Mouse (Mus musculus) ovary, postnatal 10 days (tissue): ENCODE results near the gene Cuedc1.

Experiments used
- DNase-seq: peaks from one replicate; pipeline ENCODE4 v3.0.0; 2022; ENCODE audit warnings: low spot score

The Cuedc1 gene

DNA sequence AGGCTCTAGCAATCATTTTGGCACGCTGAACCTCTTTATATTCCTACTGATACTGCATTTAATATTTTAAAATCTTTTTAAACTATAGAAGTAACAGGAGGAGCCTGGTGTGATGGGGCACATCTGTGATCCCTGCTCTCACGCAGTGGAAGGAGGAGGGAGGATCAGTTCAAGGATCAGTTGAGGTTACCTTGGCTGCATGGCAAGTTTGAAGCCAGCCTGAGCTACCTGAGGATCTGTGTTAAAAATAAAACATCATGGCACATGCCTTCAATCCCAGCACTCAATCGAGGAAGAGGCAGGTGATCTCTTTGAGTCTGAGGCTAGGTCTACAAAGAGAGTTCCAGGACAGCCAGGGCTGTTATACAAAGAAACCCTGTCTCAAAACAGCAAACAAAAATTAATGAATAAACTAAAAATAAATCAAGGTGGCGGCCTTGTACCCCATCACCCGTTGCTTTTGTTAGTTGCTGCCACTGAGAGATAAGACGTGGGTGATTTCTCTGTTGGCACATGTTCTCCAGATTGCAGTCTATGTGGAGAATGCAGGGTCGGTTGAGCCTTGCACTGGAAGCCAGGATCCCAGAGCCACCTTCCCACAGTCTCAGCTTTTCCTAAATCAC lies 50.3 kb downstream of the Cuedc1 start:
- DNase-seq: no peak

DNA sequence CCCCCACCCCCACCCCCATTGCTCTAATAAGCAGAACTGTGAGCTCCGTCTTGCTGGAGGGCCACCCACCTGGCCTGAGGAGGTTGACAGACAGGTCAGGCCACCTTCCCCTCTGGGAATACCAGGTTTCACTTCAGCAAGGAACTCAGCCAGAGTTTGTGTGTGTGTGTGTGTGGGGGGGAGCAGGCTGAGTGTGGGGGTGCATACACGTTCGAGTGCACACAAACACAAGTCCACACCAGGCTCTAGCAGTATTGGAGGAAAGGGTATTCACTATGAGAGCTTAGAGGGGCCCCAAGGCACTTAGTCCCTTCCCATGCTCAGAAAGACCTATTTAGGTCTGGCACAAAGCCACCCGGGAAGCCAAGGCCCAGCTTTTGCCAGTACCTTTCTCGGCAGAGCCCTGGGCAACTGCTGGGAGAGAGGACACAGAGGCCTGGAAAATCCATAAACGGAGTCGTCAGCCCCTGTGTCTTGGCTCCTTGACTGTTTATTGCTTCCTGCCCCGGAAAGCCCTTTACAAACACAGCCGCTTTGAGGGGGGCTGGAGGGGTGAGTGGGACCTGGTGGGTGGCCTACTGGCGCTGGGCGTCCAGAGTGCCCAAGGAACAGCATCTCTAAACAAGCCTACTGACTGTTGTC lies 50.9 kb downstream of the Cuedc1 start:
- no peak for DNase-seq

DNA sequence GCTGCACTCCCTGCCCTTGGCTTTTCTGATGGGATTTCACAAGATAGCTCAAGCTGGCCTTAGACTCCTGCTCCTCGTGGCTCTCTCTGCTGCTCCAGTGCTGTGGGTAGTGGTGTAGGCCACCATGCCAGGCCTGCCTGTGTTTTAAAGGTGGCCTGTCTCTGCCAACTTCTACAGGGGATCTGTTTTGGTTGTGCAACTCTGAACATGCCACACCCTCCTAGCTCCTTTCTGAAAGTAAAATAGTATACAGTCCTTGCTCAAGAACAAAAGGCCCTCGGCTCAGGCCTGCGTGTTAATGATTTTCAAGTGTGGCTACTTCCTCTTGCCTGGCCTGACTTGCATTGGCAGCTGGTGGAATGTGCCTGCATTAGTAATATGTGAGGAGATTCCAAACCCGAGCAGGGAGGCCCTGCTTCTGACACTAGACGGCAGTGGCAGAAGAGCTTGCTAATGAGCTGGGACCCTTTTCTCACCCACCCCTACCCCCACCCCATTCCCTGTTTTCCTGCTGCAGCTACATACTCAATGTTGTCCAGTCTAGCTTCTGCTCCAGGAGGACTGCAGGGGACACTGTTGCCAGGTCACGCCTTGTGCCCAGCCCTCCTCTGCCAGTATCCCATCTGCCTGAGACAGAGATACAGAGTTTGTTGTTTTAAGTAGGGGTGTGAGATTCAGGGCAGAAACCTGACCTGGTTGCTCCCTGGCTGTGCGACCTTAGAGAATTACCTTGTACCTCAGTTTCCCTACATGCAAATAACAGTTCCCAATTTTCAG lies 53.7 kb downstream of the Cuedc1 start:
- no peak for DNase-seq

DNA sequence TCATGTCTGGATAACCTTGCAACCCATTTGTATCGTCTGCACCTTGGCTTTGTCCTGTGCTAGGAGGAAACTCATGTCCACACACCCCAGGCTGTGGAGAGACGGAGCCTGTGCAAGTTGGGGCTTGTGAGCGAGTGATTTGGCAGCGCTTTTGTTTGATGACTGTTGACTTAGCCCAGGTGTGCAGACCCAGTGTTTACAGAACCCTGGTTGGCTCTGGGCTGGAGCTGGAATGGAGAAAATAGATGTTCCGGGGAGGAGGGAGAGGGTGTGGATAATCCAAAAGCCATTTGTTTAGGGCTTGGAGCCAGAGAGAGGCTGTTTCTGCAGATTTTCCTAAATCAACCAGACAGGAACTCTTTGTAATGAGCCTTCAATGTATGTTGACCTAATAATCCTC lies 56.0 kb downstream of the Cuedc1 start:
- DNase-seq: no peak

DNA sequence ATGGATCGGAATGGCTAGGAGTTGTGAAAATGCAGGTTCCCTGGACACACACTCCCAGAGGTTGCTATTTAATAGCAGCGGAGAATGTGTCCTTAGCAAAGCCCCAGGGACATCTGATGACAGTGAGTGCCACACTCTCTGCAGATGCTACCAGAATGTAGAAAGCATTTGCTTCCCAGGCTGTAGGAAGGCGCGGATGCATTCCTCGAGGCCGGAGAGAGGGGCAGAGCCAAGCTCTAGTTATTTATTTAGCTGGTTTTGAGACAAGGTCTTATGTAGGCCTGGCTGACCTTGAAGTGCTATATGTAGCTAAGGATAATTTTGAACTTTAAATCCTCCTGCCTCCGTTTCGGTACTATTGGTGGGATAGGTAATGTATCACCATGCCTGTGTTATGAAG lies 56.6 kb downstream of the Cuedc1 start:
- DNase-seq: no peak

DNA sequence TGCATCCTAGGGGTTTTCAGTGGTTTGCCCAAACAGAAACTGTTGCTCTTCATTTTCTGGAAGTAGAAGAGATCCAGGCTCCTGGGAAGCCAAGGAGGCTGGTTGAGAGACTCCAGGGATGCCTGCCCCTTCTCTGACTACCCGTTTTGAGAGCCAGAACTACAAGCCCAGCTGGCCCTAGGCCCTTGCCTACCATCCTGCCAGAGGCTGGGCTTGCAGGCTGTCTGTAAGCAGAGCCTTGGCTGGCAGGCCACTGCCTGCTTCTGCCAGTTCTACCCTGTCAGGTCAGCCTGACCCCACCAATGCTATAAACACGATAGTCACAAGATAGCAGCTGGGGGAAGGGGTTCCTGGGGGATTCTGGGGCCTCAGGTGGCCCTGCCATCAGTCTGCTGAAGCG lies 57.6 kb downstream of the Cuedc1 start:
- no peak for DNase-seq

DNA sequence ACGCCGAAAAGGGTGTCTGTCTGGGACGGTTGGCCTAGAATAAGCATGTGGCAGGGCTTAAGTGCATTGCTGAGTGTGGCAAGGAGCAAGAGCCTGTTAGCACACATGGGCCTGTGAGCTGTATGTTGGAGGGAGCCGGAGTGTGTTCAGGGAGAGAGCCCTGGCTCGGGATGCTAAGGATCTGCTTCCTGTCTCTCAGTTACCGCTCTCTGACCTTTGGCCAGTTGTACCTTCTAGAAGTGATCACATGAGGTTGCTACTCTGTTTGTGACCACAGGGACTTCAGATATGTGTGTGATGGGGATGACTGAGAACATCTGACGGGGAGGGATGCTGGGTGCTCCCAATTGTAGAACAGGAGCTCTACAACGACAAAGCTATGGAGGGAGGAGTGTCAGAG lies 58.1 kb downstream of the Cuedc1 start:
- no peak for DNase-seq

DNA sequence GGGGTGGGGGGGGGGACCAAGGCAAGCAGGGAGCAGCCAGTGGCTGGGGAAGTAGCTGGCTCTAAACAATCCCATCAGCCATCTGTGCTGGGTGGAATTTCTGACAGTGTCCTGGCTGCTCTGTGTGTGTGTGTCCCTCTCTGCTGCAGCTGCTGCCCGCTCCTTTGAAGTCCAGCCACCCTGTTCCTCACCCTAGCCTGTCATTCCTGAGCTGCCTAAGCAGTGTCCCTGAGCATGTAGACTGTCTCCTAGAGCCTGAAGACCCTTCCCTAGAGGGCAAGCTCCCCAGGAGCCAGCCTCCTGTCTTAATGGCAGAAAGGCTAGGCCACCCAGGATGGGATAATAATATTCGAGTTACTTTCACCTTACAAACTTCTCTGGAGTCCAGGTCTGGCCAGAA lies 58.5 kb downstream of the Cuedc1 start:
- no peak for DNase-seq

DNA sequence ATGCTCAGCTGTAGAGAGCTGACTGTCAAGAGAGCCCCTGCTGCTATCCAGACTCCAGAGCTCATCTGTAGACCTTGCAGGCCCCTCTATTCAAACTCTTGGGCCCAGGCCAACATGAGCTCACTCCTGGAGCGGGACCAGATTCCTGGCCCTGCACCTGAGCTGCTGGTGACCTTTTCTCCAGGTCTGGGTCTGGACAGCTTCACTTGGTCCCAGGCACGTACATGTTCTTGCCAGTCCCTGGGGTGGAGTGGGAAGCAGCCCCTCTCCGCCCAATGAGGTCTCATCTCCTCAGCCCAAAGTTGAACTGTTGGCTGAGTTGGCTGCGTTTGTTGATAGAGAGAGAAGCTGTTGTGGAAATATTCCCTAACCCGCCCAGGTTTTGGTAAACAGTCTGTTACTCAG lies 61.0 kb downstream of the Cuedc1 start:
- DNase-seq: no peak

DNA sequence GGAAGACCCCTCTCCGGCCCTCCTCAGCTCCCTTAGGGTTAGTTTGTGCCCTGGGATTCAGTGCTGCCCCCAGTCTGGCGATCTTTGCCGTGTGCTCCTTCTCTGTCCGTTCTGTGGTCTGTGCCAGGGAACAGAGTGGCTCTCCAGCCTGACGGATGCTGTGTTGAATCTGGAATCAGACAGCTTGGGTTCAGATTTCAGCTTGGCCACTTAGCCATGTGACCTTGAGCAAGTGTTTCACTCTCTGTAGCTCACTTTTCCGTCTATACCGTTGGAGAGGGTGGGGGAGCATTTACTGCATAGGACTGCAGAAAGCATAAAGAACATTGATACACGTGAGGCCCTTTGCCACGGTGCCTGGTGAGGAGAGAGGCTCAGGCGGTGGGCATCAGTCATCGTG lies 61.5 kb downstream of the Cuedc1 start:
- no peak for DNase-seq

DNA sequence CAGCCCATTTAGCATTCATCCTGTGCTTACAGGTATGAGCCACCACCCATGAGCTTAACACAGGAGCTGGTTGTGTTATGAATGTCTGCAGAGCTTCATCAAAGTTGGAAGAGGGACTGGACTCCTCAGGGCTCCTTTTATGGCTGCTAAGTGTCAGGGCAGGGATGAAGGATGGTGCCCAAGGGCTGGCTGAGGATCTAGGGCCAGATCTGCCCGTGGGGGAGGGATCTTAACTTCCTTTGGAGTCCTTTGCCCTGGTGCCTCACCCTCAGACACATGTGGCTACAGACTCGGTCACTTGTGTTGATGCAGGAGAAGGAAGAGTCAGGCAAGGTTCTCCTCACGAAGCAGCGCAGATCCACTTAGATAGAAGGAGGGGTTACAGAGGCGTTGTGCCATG lies 62.5 kb downstream of the Cuedc1 start:
- no peak for DNase-seq

DNA sequence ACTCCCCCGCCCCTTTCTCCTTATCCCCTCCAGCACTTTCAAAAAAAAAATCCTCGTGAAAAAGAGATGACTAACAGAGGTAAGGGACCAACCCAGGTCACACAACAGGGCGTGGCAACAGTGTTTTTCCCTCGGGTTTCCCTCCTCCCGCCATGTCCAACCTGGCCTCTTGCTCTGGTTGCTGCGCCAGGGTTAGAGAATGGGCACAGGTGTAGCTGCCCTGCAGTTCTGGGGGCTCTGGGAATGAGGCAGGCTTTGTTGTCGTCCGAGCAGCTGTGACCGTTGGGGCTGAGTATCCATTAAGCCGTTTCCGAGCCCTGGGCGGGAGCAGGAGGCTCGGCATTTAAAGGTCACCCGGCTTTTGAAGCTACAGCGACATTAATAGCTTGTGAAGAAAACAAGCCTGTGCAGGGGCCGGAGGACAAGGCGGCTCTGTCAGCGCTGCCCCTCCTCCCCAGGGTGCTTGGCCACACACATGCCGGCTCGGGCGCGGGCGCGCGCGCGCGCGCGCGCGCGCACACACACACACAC lies 63.3 kb downstream of the Cuedc1 start:
- DNase-seq: no peak

DNA sequence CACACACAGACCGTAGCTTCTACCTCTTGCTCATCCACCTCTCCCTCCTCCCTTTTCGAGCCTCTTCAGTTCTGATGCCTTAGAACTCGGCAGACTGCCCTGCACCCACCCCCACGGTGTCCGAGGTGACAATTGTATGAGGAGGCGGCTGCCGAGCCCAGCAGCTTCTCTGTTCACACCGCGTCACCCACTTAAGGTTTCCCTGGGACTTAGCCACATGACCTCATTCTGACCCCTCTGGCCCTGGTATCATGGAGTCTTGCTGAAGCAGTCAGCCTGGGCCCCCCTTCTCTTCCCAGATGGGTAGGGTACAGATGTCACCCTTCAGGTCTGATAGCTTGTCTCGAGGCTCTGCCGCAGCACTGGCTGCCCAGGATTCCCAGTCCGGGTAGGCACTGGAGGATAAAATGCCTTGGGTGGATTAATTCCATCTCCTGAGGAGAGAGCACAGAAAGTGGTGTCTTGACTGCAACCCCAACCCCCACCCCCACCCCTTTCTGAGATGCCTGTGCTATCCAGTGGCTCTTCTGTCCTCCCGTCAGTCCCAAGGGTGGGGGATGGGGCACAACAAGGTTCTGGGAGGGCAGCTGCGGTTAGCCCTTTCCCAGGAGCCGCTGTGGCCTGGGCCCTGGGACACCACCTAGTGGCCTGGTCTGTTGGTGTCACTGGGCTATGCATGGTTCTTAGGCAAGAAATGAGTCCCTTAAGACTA lies 63.9 kb downstream of the Cuedc1 start:
- DNase-seq: peak; percentile 72

DNA sequence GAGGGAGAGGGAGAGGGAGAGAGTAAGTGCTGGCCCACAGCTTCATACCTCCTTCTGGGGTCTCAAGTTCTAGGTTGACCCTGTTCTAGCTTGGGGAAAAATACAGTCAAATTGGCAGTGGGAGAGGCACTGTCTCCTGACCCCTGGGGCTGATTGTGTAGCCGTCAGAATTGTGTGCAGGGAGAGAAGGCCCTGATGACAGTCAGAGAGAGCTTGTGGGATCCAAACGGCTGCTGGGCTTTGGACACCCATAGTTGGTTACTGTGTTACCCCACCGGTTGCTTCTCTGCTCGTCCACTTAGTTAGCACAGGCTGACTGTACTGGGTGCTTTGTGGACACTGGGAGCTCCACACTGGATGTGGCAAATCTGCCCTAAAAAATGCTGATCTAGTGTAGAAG lies 64.9 kb downstream of the Cuedc1 start:
- no peak for DNase-seq

DNA sequence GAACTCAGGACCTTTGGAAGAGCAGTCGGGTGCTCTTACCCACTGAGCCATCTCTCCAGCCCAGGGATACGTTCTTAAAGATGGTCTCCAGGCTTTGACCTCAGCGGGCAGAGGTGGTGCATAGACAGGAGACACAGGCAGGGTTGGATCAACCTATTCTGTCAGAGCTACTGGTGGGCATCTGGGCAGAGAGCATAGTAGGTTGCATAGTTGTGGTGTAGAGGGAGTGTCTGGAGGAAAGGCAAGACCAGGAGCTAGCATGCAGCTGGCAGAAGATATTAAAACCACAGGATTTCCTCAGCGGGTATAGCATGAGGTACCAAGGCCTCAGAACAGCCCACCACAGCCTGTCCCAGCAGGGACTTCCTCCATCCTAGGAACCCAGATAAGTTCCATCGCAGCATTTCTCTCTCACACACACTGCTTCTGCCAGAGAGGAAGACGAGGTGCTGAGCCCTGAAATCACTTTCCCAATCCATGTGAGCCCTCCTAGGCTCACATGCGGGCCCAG lies 66.4 kb downstream of the Cuedc1 start:
- DNase-seq: no peak

DNA sequence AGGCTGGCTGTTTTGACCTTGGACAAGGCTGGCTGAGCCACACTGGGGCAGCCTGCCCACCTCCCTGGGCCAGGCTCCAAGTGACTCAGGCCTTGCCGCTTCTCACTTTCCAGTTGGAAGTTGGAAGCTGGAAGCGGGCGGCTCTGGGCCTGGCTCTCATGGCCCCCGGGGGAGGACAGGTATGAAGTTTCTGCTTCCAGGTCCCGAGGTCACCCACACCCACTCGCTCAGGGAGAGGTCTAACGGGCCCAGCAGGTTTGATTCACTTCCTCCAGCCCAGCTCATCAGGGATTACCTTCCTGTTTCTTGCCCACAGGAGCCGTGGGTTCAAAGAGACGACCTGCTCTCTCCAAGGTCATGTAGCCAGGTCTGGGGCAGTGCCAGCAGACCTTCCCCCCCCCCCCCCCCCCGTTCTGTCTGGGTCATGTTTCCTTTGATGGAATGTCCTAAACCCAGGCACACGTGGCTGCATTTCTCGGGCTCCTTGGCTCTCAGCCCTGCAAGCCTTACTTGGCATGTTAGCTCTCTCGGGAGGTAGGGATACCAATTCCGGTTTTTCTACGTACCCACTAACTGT lies 67.0 kb downstream of the Cuedc1 start:
- no peak for DNase-seq

DNA sequence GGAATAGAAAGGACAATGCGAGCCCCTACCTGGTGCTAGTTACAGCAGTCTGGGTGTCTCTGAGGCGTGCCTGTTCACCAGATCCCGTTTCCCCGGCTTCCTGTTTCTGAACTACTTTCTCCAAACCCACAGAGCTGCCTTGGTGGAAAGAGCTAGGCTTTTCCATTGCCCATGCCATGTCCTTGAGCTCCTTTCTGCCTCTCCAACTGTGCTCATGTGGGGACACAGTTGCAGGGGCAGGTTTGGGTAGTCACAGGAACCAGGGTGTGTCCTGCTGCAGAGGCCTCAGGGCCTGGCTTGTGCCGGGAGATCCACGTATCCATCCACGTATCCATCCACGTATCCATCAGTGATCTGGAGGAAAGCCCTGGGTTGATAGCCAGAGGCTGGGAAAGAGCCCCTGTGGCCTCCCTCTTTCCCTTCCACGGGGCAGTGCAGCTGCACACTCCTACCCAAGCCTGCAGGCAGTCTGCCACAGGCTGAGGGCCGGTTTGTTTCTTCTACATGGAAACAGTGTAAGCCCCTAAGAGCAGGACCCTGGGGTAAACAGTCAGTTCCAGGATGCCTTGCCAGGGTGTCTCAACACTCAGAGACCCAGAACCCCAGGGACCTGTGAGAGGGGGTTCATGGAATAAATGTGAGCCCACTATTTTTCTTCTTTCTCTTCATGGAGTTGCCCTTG lies 68.0 kb downstream of the Cuedc1 start:
- DNase-seq: no peak

DNA sequence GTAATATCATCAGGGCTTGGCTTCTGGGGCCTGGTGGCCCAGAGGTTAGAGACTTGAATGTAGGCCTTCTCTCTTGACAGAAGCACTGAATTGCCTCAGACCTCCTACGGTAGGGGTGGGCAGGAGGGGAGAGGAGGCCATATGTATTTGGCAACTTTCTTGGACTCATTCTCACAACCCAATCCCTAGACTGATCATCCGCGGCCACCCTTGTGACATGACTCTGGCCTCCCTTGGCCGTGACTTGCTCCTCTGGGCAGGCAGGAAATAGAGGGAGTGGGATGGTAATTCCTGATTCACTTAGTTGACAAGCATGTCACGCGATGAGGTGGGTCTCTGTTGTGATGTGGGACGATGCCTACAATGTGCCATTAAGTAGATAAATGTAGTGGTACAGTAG lies 68.6 kb downstream of the Cuedc1 start:
- DNase-seq: no peak

DNA sequence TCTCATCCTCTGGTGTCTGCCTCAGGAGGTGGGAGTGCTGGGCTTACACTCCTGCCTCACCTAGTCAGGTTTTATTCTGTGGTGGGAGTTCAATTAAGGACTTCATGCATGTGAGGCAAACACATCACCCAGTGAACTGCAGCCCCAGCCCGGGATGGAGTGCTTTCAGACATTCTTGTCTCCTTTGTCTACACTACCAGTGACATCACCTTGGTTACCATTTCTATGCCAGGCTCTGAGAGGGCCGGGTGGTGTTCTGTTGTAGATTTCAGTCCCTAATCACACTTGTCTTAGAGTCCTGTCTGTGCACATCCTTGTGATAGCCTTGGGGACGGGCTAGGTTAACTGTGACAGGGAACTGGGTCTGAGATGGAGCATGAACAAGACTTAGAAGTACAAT lies 70.8 kb downstream of the Cuedc1 start:
- no peak for DNase-seq

DNA sequence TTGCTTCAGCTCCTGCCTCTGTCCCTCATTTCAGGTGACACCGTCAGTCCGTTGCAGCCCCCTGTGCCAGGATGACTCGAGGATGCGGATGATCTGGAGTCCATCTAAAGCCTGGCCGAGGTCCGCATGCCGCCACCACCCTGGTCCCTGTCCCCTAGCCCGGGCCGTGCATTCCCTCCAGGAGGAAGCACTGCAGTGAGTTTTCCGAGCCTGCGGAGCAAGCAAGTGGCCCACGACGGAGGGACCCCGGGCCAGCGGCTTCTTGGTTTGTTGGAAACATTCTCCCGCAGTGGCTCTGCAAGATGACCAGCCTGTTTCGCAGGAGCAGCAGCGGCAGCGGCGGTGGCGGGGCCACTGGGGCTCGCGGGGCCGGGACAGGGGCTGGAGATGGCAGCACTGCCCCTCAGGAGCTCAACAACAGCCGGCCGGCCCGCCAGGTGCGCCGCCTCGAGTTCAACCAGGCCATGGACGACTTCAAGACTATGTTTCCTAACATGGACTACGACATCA lies 71.7 kb downstream of the Cuedc1 start:
- no peak for DNase-seq

DNA sequence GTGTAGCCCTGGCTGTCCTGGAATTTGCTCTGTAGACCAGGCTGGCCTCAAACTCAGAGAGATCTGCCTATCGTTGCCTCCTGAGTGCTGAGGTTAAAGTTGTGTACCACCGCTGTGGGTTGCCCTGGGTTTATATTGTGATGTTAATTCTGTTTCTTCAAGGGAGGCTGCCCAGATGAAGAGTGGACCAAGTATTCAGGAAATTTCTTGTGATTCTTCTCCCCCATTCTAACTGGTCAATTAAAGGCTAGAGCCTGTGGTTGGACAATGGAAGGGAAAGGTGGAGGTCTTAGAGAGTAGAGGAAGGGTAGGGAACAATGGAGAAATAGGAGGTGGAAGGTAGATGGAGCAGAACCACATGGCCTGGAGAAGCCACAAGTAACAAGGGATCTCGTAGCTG lies 72.7 kb downstream of the Cuedc1 start:
- DNase-seq: no peak
